Mouse (Mus musculus): ENCODE results near the gene Ndufa4l2.

DNA sequence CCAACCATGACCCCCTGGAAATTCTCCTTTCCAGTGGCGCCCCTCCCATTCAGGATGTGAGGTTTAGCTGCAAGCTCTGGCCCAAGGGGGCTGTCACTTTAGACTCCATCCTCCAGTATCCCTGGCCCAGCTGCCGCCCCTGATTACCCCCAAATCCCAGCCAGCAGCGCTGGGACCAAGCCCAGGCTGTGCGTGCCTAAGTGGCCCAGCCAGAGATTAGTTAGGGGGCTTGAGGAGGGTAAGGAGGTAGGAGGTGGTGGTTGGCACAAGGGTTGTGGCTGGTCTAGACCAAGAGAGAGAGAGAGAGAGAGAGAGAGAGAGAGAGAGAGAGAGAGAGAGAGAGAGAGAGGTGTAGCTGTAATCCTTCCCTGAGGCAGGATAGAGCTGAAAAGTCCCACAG, 16.8 kb downstream of the Ndufa4l2 start:
- TF ChIP-seq CTCF (IDR thresholded peaks at IDR 0.05) (no peak), EP300 (IDR thresholded peaks at IDR 0.05) (no peak)
